Mouse (Mus musculus): ENCODE results near the gene Col23a1. TPM values are rescaled to one million over a fixed set of nuclear protein-coding genes. Genes with fewer than 3 reads are reported as not detected.
"Not testable (repeated sequence)": the region's sequence is repeated elsewhere in the genome, so short reads cannot be mapped to it uniquely, and the experiment has no call there.

Gene Col23a1
- total RNA-seq, 2 experiments from 2014 or later, result 2.0 to 2.1 TPM

GRCm38 (mm10) chr11:51620084-51620483 is 330.4 kb downstream of the Col23a1 start:
- DNase-seq, result no peak

- DNase-seq, result no peak
Observed at GRCm38 (mm10) chr11:51621776-51622175, 332.1 kb downstream of the Col23a1 start.

- DNase-seq, result no peak
Observed at GRCm38 (mm10) chr11:51622971-51623491, 333.3 kb downstream of the Col23a1 start.

DNA sequence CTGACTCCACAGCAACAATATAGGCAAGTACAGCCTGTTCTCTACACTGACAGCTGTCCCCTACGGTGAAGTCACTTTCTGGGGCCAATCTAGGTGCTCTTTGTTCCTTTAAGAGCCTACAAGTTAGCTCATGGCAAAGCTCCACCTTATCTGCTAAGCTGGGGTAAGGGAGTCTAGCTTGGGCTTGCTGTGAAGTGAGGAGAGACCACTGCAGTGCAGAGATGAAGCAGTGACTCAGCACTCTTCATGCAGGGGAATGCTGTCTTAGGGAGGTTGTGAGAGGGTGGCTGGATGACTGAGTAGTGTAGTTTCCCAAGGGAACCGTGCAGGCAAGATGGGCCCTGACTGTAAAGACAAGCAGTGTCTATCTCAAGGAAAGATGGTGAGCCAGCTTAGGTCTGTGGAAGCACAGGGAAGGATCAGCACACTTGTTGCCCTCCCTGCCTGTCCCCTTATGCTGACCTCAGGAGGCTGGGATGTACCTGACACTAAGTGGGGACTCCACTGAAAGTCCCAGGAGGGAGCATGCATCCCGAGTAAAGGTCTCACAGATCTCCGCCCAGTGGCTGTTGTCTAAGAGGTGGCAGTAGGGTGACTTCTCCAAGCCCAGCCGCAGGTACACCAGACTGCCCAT is 335.6 kb downstream of the Col23a1 start:
- no peak for DNase-seq

DNA sequence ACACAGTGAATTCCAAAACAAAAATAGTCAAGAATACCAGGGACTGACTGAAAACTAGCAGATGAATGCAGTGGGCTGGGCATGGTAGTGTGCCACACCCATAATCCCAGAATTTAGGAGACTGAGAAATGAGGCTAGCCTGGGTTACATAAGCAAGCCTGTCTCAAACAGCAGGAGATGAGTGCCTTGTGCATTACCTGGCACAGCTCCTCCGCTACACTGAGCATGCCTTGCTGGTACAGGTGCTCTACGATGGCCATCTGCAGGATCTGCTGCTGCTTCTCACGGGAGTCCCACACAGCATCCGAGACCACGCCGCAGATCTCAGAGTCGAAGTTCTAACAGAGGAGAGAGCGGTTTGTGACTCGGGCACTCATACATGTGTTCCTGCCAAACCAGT is 337.7 kb downstream of the Col23a1 start:
- DNase-seq, result no peak

- DNase-seq, result no peak
Observed at GRCm38 (mm10) chr11:51627907-51628306, 338.2 kb downstream of the Col23a1 start.

GRCm38 (mm10) chr11:51629651-51630314 is 340.1 kb downstream of the Col23a1 start:
- no peak for DNase-seq

DNA sequence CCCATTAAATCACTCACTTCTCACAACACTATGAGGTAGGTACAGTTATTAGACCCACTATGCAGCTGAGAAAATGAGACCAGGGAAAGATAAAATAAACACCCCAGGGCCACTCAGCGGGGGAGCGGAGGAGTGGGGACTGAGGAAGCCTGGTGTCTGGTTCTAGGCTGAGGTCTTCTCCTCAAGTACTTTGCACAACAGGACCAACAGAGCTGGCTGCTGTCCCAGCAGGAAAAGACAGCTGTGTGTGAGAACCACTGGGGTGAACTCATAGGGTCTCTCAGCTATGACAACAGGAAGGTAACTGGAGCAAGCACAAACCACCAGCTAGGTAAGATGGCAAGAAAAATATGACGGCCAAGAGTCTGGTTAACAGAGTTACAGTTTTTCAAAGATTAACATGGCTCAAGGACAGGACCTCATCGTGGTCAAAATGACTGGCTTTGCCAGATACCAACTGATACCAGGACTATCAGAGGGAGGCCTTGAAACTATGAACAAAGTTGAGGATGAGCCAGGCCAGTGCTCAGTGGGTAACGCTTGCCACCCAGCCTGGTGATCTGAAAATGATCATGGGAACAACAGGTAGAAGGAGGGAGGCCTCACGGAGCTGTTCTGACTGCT is 342.5 kb downstream of the Col23a1 start:
- DNase-seq, result no peak

DNA sequence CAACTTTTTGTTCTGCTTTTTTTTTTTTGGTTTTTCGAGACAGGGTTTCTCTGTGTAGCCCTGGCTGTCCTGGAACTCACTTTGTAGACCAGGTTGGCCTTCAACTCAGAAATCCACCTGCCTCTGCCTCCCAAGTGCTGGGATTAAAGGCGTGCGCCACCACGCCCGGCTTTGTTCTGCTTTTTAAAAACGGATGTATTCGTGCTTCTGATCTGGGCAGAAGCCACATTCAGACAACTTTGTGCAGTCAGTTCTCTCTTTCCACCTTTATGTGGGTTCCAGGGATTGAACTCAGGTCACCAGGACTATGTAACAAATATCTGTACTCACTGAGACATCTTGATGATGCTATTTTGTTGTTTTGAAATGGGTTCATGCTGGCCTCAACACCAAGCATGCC is 343.5 kb downstream of the Col23a1 start:
- not testable (repeated sequence) for DNase-seq

Other genes starting within 250 kb of the Col23a1 start
- gene Olfr1375, start 241.8 kb upstream of the Col23a1 start, total RNA-seq (2021), result not detected
- gene Zfp354a, start 230.7 kb upstream of the Col23a1 start, total RNA-seq (2021), result 1 to 10 TPM; 2.1 to 2.3 TPM
- not detected for gene Gm12569, start 69.4 kb upstream of the Col23a1 start, total RNA-seq (2021)
- gene Clk4, start 28.2 kb upstream of the Col23a1 start, total RNA-seq (2021), result 10 to 100 TPM; 26.9 to 37.2 TPM
- not detected for gene BC049762, start 26.9 kb upstream of the Col23a1 start, total RNA-seq (2021)

Measured in heart, adult 18-20 months (tissue).